ENCODE assay signal across 19 mouse cellular contexts in genomic region chr16:55522283-55522682, GRCm38 (mm10).
"Had no signal": no experiment of that assay in that cellular context is flagged by ENCODE, and none has a peak within 500 bp of the region (broad histone marks: within the 10 kb centered on the region; RNA-seq: fewer than 3 reads in every experiment).

No protein-coding gene starts in this region.

- H3K27ac ChIP-seq: kidney, postnatal 0 days; layer of hippocampus, adult 2 months; limb, embryonic 10.5 days; limb, embryonic 13.5 days; stomach, embryonic 15.5 days had no signal

- H3K27me3 ChIP-seq: limb, embryonic 13.5 days; lung, embryonic 15.5 days; stomach, embryonic 15.5 days had no signal

- H3K4me1 ChIP-seq: limb, embryonic 10.5 days; limb, embryonic 13.5 days; lung, embryonic 15.5 days; stomach, embryonic 15.5 days had no signal

- H3K4me2 ChIP-seq: limb, embryonic 13.5 days; lung, embryonic 15.5 days; midbrain, embryonic 11.5 days; stomach, embryonic 15.5 days had no signal

- H3K9ac ChIP-seq: limb, embryonic 13.5 days; lung, embryonic 15.5 days; stomach, embryonic 15.5 days had no signal

- H3K9me3 ChIP-seq: limb, embryonic 10.5 days; limb, embryonic 13.5 days; lung, embryonic 15.5 days; stomach, embryonic 15.5 days had no signal

- H3K36me3 ChIP-seq: limb, embryonic 10.5 days; limb, embryonic 13.5 days; lung, embryonic 15.5 days; stomach, embryonic 15.5 days had no signal

- DNase-seq: kidney, adult 2 months; kidney, postnatal 25 days; layer of hippocampus, adult 9-11 months; liver; lung, adult 18-20 months; lung, postnatal 10 days; lung, postnatal 36 days; midbrain, embryonic 14.5 days; right cerebral cortex, postnatal 4 days; spleen, adult 18-20 months; thymus, adult 2 months; thymus, postnatal 14 days had no signal

- H3K4me3 ChIP-seq: layer of hippocampus, adult 2 months; limb, embryonic 10.5 days; limb, embryonic 13.5 days; lung, embryonic 15.5 days; stomach, embryonic 15.5 days had no signal
